In genomic region chr2:28525219-28525942, GRCm38 (mm10) we compare ENCODE assay signal across 8 mouse cellular contexts. TPM values are rescaled to one million over a fixed set of nuclear protein-coding genes. Genes with fewer than 3 reads are reported as not detected.
DNase-seq lines count a peak whose midpoint lies in the region; ATAC-seq and TF ChIP-seq lines count a peak whose summit lies in the region.

No protein-coding gene starts in this region.

- peak; percentile 87 for DNase-seq in 3134 (ENCODE audit: extremely low read depth, insufficient read length, low spot score)
- peak; percentile 94 for DNase-seq in Muller cell, postnatal 12 days (ENCODE audit: inconsistent ontology term)
- DNase-seq in cerebellum, postnatal 25 days: peak; percentile 66 to 69
- DNase-seq in intestine, embryonic 14.5 days (ENCODE audit: low spot score): no peak
- peak; percentile 71 for DNase-seq in liver, embryonic 13.5 days
- DNase-seq in testis, postnatal 10 days (ENCODE audit: low spot score): no peak

- H3ac ChIP-seq in myocyte (ENCODE audit: control insufficient read depth, insufficient read length): no peak overlapping the region

- H3K79me2 ChIP-seq in myocyte (ENCODE audit: control insufficient read depth, insufficient read depth): no peaks in the 10 kb centered on the region

- H3K27me3 ChIP-seq in intestine, embryonic 14.5 days (replicated peaks; ENCODE audit: control insufficient read depth, insufficient read depth, low read length): no peaks in the 10 kb centered on the region
- H3K27me3 ChIP-seq in liver, embryonic 13.5 days: no peaks in the 10 kb centered on the region
- H3K27me3 ChIP-seq in myocyte (ENCODE audit: control insufficient read depth, insufficient read depth, insufficient read length): no peaks in the 10 kb centered on the region

- WGBS in intestine, embryonic 14.5 days: 14% methylated on average over 11 of the region's 11 CpGs
- WGBS in liver, embryonic 13.5 days (ENCODE audit: insufficient replicate concordance): 20% methylated on average over 11 of the region's 11 CpGs

- no peak overlapping the region for H3K9ac ChIP-seq in intestine, embryonic 14.5 days (ENCODE audit: low read length)
- no peak overlapping the region for H3K9ac ChIP-seq in liver, embryonic 13.5 days

- H3K4me1 ChIP-seq in intestine, embryonic 14.5 days (replicated peaks; ENCODE audit: control insufficient read depth, insufficient read depth, low read length): peaks cover 31% of the 10 kb centered on the region
- peaks cover 29% of the 10 kb centered on the region for H3K4me1 ChIP-seq in liver, embryonic 13.5 days (replicated peaks)

- no peak overlapping the region for H3K4me3 ChIP-seq in intestine, embryonic 14.5 days (ENCODE audit: low read depth, low read length)
- no peak overlapping the region for H3K4me3 ChIP-seq in liver, embryonic 13.5 days (replicated peaks)
- H3K4me3 ChIP-seq in myocyte: no peak overlapping the region

- peak overlapping the region; percentile 22 for H3K4me2 ChIP-seq in intestine, embryonic 14.5 days (ENCODE audit: low read length)
- H3K4me2 ChIP-seq in liver, embryonic 13.5 days: no peak overlapping the region
- H3K4me2 ChIP-seq in myocyte (ENCODE audit: low read depth): peak overlapping the region; percentile 99

- peak; percentile 41 for ATAC-seq in granulocyte monocyte progenitor cell, adult 5-6 weeks (replicated peaks; ENCODE audit: poor library complexity, severe bottlenecking)
- ATAC-seq in intestine, embryonic 14.5 days (replicated peaks; ENCODE audit: low FRiP score, low TSS enrichment, low read depth): peak; percentile 89
- peak; percentile 75 for ATAC-seq in liver, embryonic 13.5 days (ENCODE audit: low read depth)

- peak overlapping the region; percentile 80 for H3K27ac ChIP-seq in intestine, embryonic 14.5 days (ENCODE audit: low read depth)
- H3K27ac ChIP-seq in liver, embryonic 13.5 days: peak overlapping the region; percentile 51

- peak; percentile 62 for TF ChIP-seq POLR2A in myocyte (IDR thresholded peaks at IDR 0.05; ENCODE audit: insufficient read length, low read depth)

- no peaks in the 10 kb centered on the region for H3K9me3 ChIP-seq in intestine, embryonic 14.5 days (ENCODE audit: control insufficient read depth, low read length)
- H3K9me3 ChIP-seq in liver, embryonic 13.5 days (replicated peaks): no peaks in the 10 kb centered on the region

- H3K36me3 ChIP-seq in intestine, embryonic 14.5 days (ENCODE audit: control insufficient read depth, insufficient read depth, low read length): no peaks in the 10 kb centered on the region
- no peaks in the 10 kb centered on the region for H3K36me3 ChIP-seq in liver, embryonic 13.5 days
- no peaks in the 10 kb centered on the region for H3K36me3 ChIP-seq in myocyte (ENCODE audit: control insufficient read depth, insufficient read depth)

TF ChIP-seq in myocyte, 11 proteins besides CTCF, POLR2A, EP300 and RAD21:
- TF ChIP-seq TCF12 (IDR thresholded peaks at IDR 0.05; ENCODE audit: insufficient read depth, poor library complexity, severe bottlenecking) (no peak), MYOD1 (IDR thresholded peaks at IDR 0.05; ENCODE audit: control insufficient read depth in 1 of 3, insufficient read length in 2 of 3, low read depth in 2 of 3) (peak; percentile 22 to 83 (median 78)), MAX (IDR thresholded peaks at IDR 0.05; ENCODE audit: low read depth) (no peak), USF1 (IDR thresholded peaks at IDR 0.05; ENCODE audit: low read depth) (peak; percentile 89), TCF3 (IDR thresholded peaks at IDR 0.05; ENCODE audit: insufficient read length, low read depth) (no peak), CEBPB (IDR thresholded peaks at IDR 0.05; ENCODE audit: insufficient read depth, poor library complexity, severe bottlenecking) (no peak), POLR2AphosphoS2 (IDR thresholded peaks at IDR 0.05; ENCODE audit: insufficient read length, low read depth) (peak; percentile 35), SRF (IDR thresholded peaks at IDR 0.05; ENCODE audit: control insufficient read depth, insufficient read length, low read depth) (peak; percentile 21), MYOG (IDR thresholded peaks at IDR 0.05; ENCODE audit: control insufficient read depth in 1 of 3, insufficient read depth in 1 of 3, insufficient read length in 2 of 3, low read depth in 2 of 3) (peak; percentile 18 to 85 (median 72))

RNA-seq across cellular contexts. Expression of gene Ralgds, which starts 12.5 kb away (rescaled TPM):
- 2.1 and 7.9 TPM in 2 replicates for total RNA-seq in granulocyte monocyte progenitor cell, adult 5-6 weeks (2014; fragmentation: Nextera tagmentation)
- 2.8 and 4.6 TPM in 2 replicates for total RNA-seq in granulocyte monocyte progenitor cell, adult 5-6 weeks (2017)
- 38.7 and 40.6 TPM in 2 replicates for polyA plus RNA-seq in intestine, embryonic 14.5 days (2014; fragmentation: Nextera tagmentation; extraction: Ambion mirVana)
- polyA plus RNA-seq in liver, embryonic 13.5 days (2015; fragmentation: Nextera tagmentation; extraction: Ambion mirVana): 1.7 and 2.5 TPM in 2 replicates
- polyA plus RNA-seq in myocyte (2012; fragmentation: generic; extraction: Trizol): 24.2 TPM

RNA-seq across cellular contexts. Expression of gene Gm10134, which starts 19.5 kb away (rescaled TPM):
- not detected in 2 replicates for total RNA-seq in granulocyte monocyte progenitor cell, adult 5-6 weeks (2014; fragmentation: Nextera tagmentation)
- not detected in 2 replicates for total RNA-seq in granulocyte monocyte progenitor cell, adult 5-6 weeks (2017)
- polyA plus RNA-seq in intestine, embryonic 14.5 days (2014; fragmentation: Nextera tagmentation; extraction: Ambion mirVana): 6.4 and 15.5 TPM in 2 replicates
- 0.52 and 1.1 TPM in 2 replicates for polyA plus RNA-seq in liver, embryonic 13.5 days (2015; fragmentation: Nextera tagmentation; extraction: Ambion mirVana)
- not detected for polyA plus RNA-seq in myocyte (2012; fragmentation: generic; extraction: Trizol)

RNA-seq across cellular contexts. Expression of gene Gbgt1, which starts 28.7 kb away (rescaled TPM):
- total RNA-seq in granulocyte monocyte progenitor cell, adult 5-6 weeks (2014; fragmentation: Nextera tagmentation): not detected in 2 replicates
- not detected in 2 replicates for total RNA-seq in granulocyte monocyte progenitor cell, adult 5-6 weeks (2017)
- polyA plus RNA-seq in intestine, embryonic 14.5 days (2014; fragmentation: Nextera tagmentation; extraction: Ambion mirVana): 4.7 and 5.2 TPM in 2 replicates
- polyA plus RNA-seq in liver, embryonic 13.5 days (2015; fragmentation: Nextera tagmentation; extraction: Ambion mirVana): 0.36 and 0.44 TPM in 2 replicates
- polyA plus RNA-seq in myocyte (2012; fragmentation: generic; extraction: Trizol): not detected

RNA-seq across cellular contexts. Expression of gene Cel, which starts 37.8 kb away (rescaled TPM):
- not detected in 2 replicates for total RNA-seq in granulocyte monocyte progenitor cell, adult 5-6 weeks (2014; fragmentation: Nextera tagmentation)
- total RNA-seq in granulocyte monocyte progenitor cell, adult 5-6 weeks (2017): not detected in 2 replicates
- polyA plus RNA-seq in intestine, embryonic 14.5 days (2014; fragmentation: Nextera tagmentation; extraction: Ambion mirVana): 67.3 TPM in 1 of 2 replicates, not detected in the other
- polyA plus RNA-seq in liver, embryonic 13.5 days (2015; fragmentation: Nextera tagmentation; extraction: Ambion mirVana): 0.05 and 0.34 TPM in 2 replicates
- not detected for polyA plus RNA-seq in myocyte (2012; fragmentation: generic; extraction: Trizol)

RNA-seq across cellular contexts. Expression of gene Mrps2, which starts 57.5 kb away (rescaled TPM):
- total RNA-seq in granulocyte monocyte progenitor cell, adult 5-6 weeks (2014; fragmentation: Nextera tagmentation): 61.3 and 62.9 TPM in 2 replicates
- 29.3 and 33.0 TPM in 2 replicates for total RNA-seq in granulocyte monocyte progenitor cell, adult 5-6 weeks (2017)
- polyA plus RNA-seq in intestine, embryonic 14.5 days (2014; fragmentation: Nextera tagmentation; extraction: Ambion mirVana): 64.4 and 69.1 TPM in 2 replicates
- polyA plus RNA-seq in liver, embryonic 13.5 days (2015; fragmentation: Nextera tagmentation; extraction: Ambion mirVana): 31.0 and 36.2 TPM in 2 replicates
- polyA plus RNA-seq in myocyte (2012; fragmentation: generic; extraction: Trizol): 32.4 TPM

Comparison
In these comparisons a context has a peak if more than half of its experiments do, and no peak if none do; other contexts are left out.
1. DNase-seq: peak in 3134 (single experiment), Muller cell, postnatal 12 days (single experiment), cerebellum, postnatal 25 days (2 of 2) and liver, embryonic 13.5 days (single experiment); none in intestine, embryonic 14.5 days (single experiment) and testis, postnatal 10 days (single experiment).
2. Peak in every context shown above with its lines, with median percentiles within 50 percentile points of each other: ATAC-seq.